Mouse (Mus musculus): ENCODE measurements around the gene Abca8b. TPM values are rescaled to one million over a fixed set of nuclear protein-coding genes. Genes with fewer than 3 reads are reported as not detected.
"Not testable (repeated sequence)": the region's sequence is repeated elsewhere in the genome, so short reads cannot be mapped to it uniquely, and the experiment has no call there.

The Abca8b gene
- polyA plus RNA-seq, 1 experiment: 4.3 TPM

- DNase-seq: no peak
- TF ChIP-seq POLR2A (IDR thresholded peaks at IDR 0.05; ENCODE audit: borderline replicate concordance, extremely low read depth, low read depth, low read length) (no peak), CTCF (IDR thresholded peaks at IDR 0.05; ENCODE audit: insufficient read depth, low read length) (no peak)
- Histone ChIP-seq H3K4me1 (ENCODE audit: control insufficient read depth, insufficient read depth, low read length) (no peaks in the 10 kb centered on the region), H3K4me3 (replicated peaks; ENCODE audit: extremely low read depth, low read depth, low read length) (no peak overlapping the region)
- 74% methylated on average over 2 of the region's 2 CpGs for WGBS
Measured at GRCm38 (mm10) chr11:109919480-109919879, 76.2 kb downstream of the Abca8b start.

GRCm38 (mm10) chr11:109916654-109917053 is 79.0 kb downstream of the Abca8b start:
- no peak for TF ChIP-seq CTCF (IDR thresholded peaks at IDR 0.05; ENCODE audit: insufficient read depth, low read length)
- no peak for TF ChIP-seq POLR2A (IDR thresholded peaks at IDR 0.05; ENCODE audit: borderline replicate concordance, extremely low read depth, low read depth, low read length)
- no peak for DNase-seq
- Histone ChIP-seq H3K4me3 (replicated peaks; ENCODE audit: extremely low read depth, low read depth, low read length) (no peak overlapping the region), H3K4me1 (ENCODE audit: control insufficient read depth, insufficient read depth, low read length) (no peaks in the 10 kb centered on the region)
- 48% methylated on average over 10 of the region's 10 CpGs for WGBS

GRCm38 (mm10) chr11:109913156-109913555 is 82.5 kb downstream of the Abca8b start:
- H3K4me3 ChIP-seq (replicated peaks; ENCODE audit: extremely low read depth, low read depth, low read length); DNase-seq; H3K4me1 ChIP-seq (ENCODE audit: control insufficient read depth, insufficient read depth, low read length): not testable (repeated sequence)
- 89% methylated on average over 8 of the region's 8 CpGs for WGBS

- 57% methylated on average over 1 of the region's 1 CpGs for whole genome bisulfite sequencing
- not testable (repeated sequence) for H3K4me1 ChIP-seq (ENCODE audit: control insufficient read depth, insufficient read depth, low read length); H3K4me3 ChIP-seq (replicated peaks; ENCODE audit: extremely low read depth, low read depth, low read length); DNase-seq
Measured at GRCm38 (mm10) chr11:109912118-109912517, 83.5 kb downstream of the Abca8b start.

GRCm38 (mm10) chr11:109909801-109910200 is 85.8 kb downstream of the Abca8b start:
- TF ChIP-seq CTCF (IDR thresholded peaks at IDR 0.05; ENCODE audit: insufficient read depth, low read length) (no peak), POLR2A (IDR thresholded peaks at IDR 0.05; ENCODE audit: borderline replicate concordance, extremely low read depth, low read depth, low read length) (no peak)
- no peak overlapping the region for H3K4me3 ChIP-seq (replicated peaks; ENCODE audit: extremely low read depth, low read depth, low read length)
- WGBS: 60% methylated on average over 2 of the region's 2 CpGs
- H3K4me1 ChIP-seq (ENCODE audit: control insufficient read depth, insufficient read depth, low read length): no peaks in the 10 kb centered on the region
- DNase-seq: no peak

- Histone ChIP-seq H3K4me3 (replicated peaks; ENCODE audit: extremely low read depth, low read depth, low read length) (no peak overlapping the region), H3K4me1 (ENCODE audit: control insufficient read depth, insufficient read depth, low read length) (no peaks in the 10 kb centered on the region)
- no peak for TF ChIP-seq POLR2A (IDR thresholded peaks at IDR 0.05; ENCODE audit: borderline replicate concordance, extremely low read depth, low read depth, low read length)
- TF ChIP-seq CTCF (IDR thresholded peaks at IDR 0.05; ENCODE audit: insufficient read depth, low read length): no peak
- WGBS: 73% methylated on average over 10 of the region's 10 CpGs
- DNase-seq: no peak
Measured at GRCm38 (mm10) chr11:109908207-109909031, 87.2 kb downstream of the Abca8b start.

GRCm38 (mm10) chr11:109907508-109907907 is 88.1 kb downstream of the Abca8b start:
- no peak for DNase-seq
- 81% methylated on average over 2 of the region's 2 CpGs for WGBS
- no peak for TF ChIP-seq CTCF (IDR thresholded peaks at IDR 0.05; ENCODE audit: insufficient read depth, low read length)
- TF ChIP-seq POLR2A (IDR thresholded peaks at IDR 0.05; ENCODE audit: borderline replicate concordance, extremely low read depth, low read depth, low read length): no peak
- no peak overlapping the region for H3K4me3 ChIP-seq (replicated peaks; ENCODE audit: extremely low read depth, low read depth, low read length)
- no peaks in the 10 kb centered on the region for H3K4me1 ChIP-seq (ENCODE audit: control insufficient read depth, insufficient read depth, low read length)

- Histone ChIP-seq H3K4me1 (ENCODE audit: control insufficient read depth, insufficient read depth, low read length) (no peaks in the 10 kb centered on the region), H3K4me3 (replicated peaks; ENCODE audit: extremely low read depth, low read depth, low read length) (no peak overlapping the region)
- no peak for TF ChIP-seq CTCF (IDR thresholded peaks at IDR 0.05; ENCODE audit: insufficient read depth, low read length)
- TF ChIP-seq POLR2A (IDR thresholded peaks at IDR 0.05; ENCODE audit: borderline replicate concordance, extremely low read depth, low read depth, low read length): no peak
- no peak for DNase-seq
- WGBS: 42% methylated on average over 6 of the region's 6 CpGs
Measured at GRCm38 (mm10) chr11:109902616-109903598, 92.7 kb downstream of the Abca8b start.

GRCm38 (mm10) chr11:109900491-109901241 is 95.0 kb downstream of the Abca8b start:
- Histone ChIP-seq H3K4me3 (replicated peaks; ENCODE audit: extremely low read depth, low read depth, low read length) (no peak overlapping the region), H3K4me1 (ENCODE audit: control insufficient read depth, insufficient read depth, low read length) (no peaks in the 10 kb centered on the region)
- no peak for TF ChIP-seq POLR2A (IDR thresholded peaks at IDR 0.05; ENCODE audit: borderline replicate concordance, extremely low read depth, low read depth, low read length)
- no peak for TF ChIP-seq CTCF (IDR thresholded peaks at IDR 0.05; ENCODE audit: insufficient read depth, low read length)
- DNase-seq: no peak
- WGBS: 33% methylated on average over 4 of the region's 4 CpGs
